Mouse (Mus musculus): ENCODE measurements around the gene Utrn. TPM values are rescaled to one million over a fixed set of nuclear protein-coding genes. Genes with fewer than 3 reads are reported as not detected.

The Utrn gene
- polyA plus RNA-seq, 1 experiment: 104 TPM

DNA sequence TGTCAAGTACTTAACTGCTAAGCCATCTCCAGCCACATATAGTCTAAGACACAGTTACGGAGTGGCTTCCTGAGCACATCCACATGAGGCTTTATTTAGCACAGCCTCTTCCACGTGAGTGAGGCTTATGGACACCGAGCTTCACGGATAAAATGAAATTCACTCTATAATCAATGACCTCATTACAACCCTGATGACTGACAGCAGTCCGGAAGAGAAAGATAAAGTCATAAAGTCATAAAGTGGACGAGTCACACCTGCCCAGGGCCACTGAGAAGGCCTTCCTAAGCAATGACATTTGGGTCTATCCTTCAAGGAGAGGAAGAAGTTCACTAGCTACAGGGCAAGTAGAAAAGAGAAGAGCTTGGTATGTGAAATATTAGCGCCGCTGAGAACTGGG lies 7.1 kb downstream of the Utrn start:
- peaks cover 18% of the 10 kb centered on the region for H3K4me1 ChIP-seq (ENCODE audit: control insufficient read depth, insufficient read depth, low read length)
- H3K4me3 ChIP-seq (ENCODE audit: insufficient read depth, low read length): no peak overlapping the region
- TF ChIP-seq CTCF (IDR thresholded peaks at IDR 0.05; ENCODE audit: borderline replicate concordance, insufficient read depth, low read length) (no peak), POLR2A (IDR thresholded peaks at IDR 0.05; ENCODE audit: low read depth, low read length) (no peak)
- H3K27ac ChIP-seq (ENCODE audit: insufficient read depth, low read length): no peak overlapping the region

- H3K4me3 ChIP-seq (ENCODE audit: insufficient read depth, low read length): no peak overlapping the region
- H3K27ac ChIP-seq (ENCODE audit: insufficient read depth, low read length): 0 out of 2 replicates have a peak overlapping the region, but pooled peaks have one; percentile 3
- H3K4me1 ChIP-seq (ENCODE audit: control insufficient read depth, insufficient read depth, low read length): peaks cover 18% of the 10 kb centered on the region
- TF ChIP-seq CTCF (IDR thresholded peaks at IDR 0.05; ENCODE audit: borderline replicate concordance, insufficient read depth, low read length) (no peak), POLR2A (IDR thresholded peaks at IDR 0.05; ENCODE audit: low read depth, low read length) (no peak)
Measured at GRCm38 (mm10) chr10:12861381-12861780, 7.8 kb downstream of the Utrn start.

- Histone ChIP-seq H3K4me3 (ENCODE audit: insufficient read depth, low read length) (no peak overlapping the region), H3K4me1 (ENCODE audit: control insufficient read depth, insufficient read depth, low read length) (peaks cover 18% of the 10 kb centered on the region), H3K27ac (ENCODE audit: insufficient read depth, low read length) (no peak overlapping the region)
- no peak for TF ChIP-seq CTCF (IDR thresholded peaks at IDR 0.05; ENCODE audit: borderline replicate concordance, insufficient read depth, low read length)
- TF ChIP-seq POLR2A (IDR thresholded peaks at IDR 0.05; ENCODE audit: low read depth, low read length): no peak
Measured at GRCm38 (mm10) chr10:12860765-12861164, 8.4 kb downstream of the Utrn start.

DNA sequence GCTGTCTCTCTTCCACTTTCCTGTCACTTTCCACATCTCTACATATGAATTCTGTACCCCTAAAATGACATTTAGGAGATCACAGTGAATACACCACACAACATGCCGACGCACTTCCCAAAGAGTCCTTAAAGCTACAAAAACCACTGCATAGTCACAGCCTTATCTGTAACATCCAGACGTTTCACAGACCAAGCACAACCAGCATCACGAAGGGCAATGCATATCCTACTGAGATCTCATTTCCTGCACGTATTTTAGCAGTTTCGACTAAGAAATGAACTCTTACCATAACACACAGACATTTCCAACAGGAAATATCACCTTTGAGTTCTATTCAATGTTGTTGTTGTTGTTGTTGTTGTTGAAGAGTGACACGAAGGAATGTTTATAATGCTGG lies 8.8 kb downstream of the Utrn start:
- Histone ChIP-seq H3K4me1 (ENCODE audit: control insufficient read depth, insufficient read depth, low read length) (peaks cover 17% of the 10 kb centered on the region), H3K27ac (ENCODE audit: insufficient read depth, low read length) (no peak overlapping the region), H3K4me3 (ENCODE audit: insufficient read depth, low read length) (no peak overlapping the region)
- TF ChIP-seq CTCF (IDR thresholded peaks at IDR 0.05; ENCODE audit: borderline replicate concordance, insufficient read depth, low read length): no peak
- no peak for TF ChIP-seq POLR2A (IDR thresholded peaks at IDR 0.05; ENCODE audit: low read depth, low read length)

DNA sequence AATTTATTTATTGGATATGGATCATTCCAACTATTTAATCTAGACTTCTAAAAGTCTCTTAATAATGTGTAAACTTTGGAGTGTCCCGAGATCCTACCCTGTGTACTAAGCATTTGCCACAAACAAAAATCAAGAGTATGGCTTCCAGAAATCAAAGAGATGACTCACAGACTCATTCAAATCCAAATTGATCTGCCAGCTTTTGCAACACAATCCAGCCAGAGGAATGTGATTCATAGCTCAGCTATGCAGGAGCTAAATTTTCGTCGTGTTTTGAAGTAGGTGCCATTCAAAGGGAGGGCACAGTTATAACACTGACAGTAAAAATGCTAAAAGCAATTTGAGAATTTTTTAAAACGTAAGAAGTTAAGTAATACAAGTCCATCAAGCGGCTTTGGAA lies 11.1 kb downstream of the Utrn start:
- H3K4me1 ChIP-seq (ENCODE audit: control insufficient read depth, insufficient read depth, low read length): peaks cover 15% of the 10 kb centered on the region
- TF ChIP-seq CTCF (IDR thresholded peaks at IDR 0.05; ENCODE audit: borderline replicate concordance, insufficient read depth, low read length) (no peak), POLR2A (IDR thresholded peaks at IDR 0.05; ENCODE audit: low read depth, low read length) (no peak)
- no peak overlapping the region for H3K27ac ChIP-seq (ENCODE audit: insufficient read depth, low read length)
- no peak overlapping the region for H3K4me3 ChIP-seq (ENCODE audit: insufficient read depth, low read length)

- H3K27ac ChIP-seq (ENCODE audit: insufficient read depth, low read length): no peak overlapping the region
- H3K4me3 ChIP-seq (ENCODE audit: insufficient read depth, low read length): no peak overlapping the region
- H3K4me1 ChIP-seq (ENCODE audit: control insufficient read depth, insufficient read depth, low read length): peaks cover 10% of the 10 kb centered on the region
- TF ChIP-seq CTCF (IDR thresholded peaks at IDR 0.05; ENCODE audit: borderline replicate concordance, insufficient read depth, low read length) (no peak), POLR2A (IDR thresholded peaks at IDR 0.05; ENCODE audit: low read depth, low read length) (no peak)
Measured at GRCm38 (mm10) chr10:12854298-12854697, 14.9 kb downstream of the Utrn start.

DNA sequence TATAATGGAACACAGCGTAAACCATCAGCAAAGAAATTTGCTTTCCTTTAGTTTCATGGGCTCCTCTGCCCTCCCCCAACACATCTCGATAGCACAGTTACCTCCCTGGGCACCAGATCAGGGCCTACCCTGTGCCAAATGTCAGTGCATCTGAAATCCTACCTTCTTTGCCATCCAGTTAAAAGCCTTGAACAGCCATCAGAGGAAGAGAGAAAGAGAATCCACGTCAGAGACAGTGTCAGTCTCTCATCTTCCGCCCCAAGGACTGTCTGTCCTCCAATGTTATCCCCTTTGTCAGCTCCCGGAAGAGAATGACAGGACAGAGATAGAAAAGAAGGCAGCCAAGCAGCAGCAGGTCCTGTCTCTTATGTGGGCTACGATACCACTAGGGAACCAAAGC lies 15.4 kb downstream of the Utrn start:
- no peak overlapping the region for H3K27ac ChIP-seq (ENCODE audit: insufficient read depth, low read length)
- peaks cover 10% of the 10 kb centered on the region for H3K4me1 ChIP-seq (ENCODE audit: control insufficient read depth, insufficient read depth, low read length)
- TF ChIP-seq POLR2A (IDR thresholded peaks at IDR 0.05; ENCODE audit: low read depth, low read length): no peak
- H3K4me3 ChIP-seq (ENCODE audit: insufficient read depth, low read length): no peak overlapping the region

DNA sequence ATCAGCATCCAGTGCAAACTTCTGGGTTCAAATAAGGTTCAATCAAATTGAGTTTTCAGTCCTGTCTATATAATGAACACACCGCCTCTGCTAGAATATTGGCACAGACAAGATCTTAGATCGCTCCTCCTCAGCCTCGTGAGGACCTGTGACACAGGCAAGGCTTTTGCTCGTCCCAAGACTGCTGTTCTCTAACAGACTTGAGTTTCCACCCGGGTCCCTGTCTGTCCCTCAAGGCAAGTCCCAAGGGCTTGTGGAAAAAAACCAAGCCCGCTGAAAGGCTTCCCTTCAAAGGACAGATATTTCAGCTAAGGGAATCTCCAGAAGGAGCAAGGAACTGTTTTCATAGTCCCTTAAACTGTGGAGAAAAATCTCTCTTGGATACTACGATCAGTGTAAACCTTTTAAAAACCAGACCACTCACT lies 16.0 kb downstream of the Utrn start:
- no peak overlapping the region for H3K27ac ChIP-seq (ENCODE audit: insufficient read depth, low read length)
- H3K4me3 ChIP-seq (ENCODE audit: insufficient read depth, low read length): no peak overlapping the region
- H3K4me1 ChIP-seq (ENCODE audit: control insufficient read depth, insufficient read depth, low read length): peaks cover 8% of the 10 kb centered on the region
- TF ChIP-seq CTCF (IDR thresholded peaks at IDR 0.05; ENCODE audit: borderline replicate concordance, insufficient read depth, low read length) (no peak), POLR2A (IDR thresholded peaks at IDR 0.05; ENCODE audit: low read depth, low read length) (no peak)

- no peak overlapping the region for H3K4me3 ChIP-seq (ENCODE audit: insufficient read depth, low read length)
- TF ChIP-seq POLR2A (IDR thresholded peaks at IDR 0.05; ENCODE audit: low read depth, low read length): no peak
- no peak for TF ChIP-seq CTCF (IDR thresholded peaks at IDR 0.05; ENCODE audit: borderline replicate concordance, insufficient read depth, low read length)
- no peak overlapping the region for H3K27ac ChIP-seq (ENCODE audit: insufficient read depth, low read length)
- H3K4me1 ChIP-seq (ENCODE audit: control insufficient read depth, insufficient read depth, low read length): peaks cover 6% of the 10 kb centered on the region; the same call in 1 of the 2 replicates
Measured at GRCm38 (mm10) chr10:12852416-12853195, 16.6 kb downstream of the Utrn start.

DNA sequence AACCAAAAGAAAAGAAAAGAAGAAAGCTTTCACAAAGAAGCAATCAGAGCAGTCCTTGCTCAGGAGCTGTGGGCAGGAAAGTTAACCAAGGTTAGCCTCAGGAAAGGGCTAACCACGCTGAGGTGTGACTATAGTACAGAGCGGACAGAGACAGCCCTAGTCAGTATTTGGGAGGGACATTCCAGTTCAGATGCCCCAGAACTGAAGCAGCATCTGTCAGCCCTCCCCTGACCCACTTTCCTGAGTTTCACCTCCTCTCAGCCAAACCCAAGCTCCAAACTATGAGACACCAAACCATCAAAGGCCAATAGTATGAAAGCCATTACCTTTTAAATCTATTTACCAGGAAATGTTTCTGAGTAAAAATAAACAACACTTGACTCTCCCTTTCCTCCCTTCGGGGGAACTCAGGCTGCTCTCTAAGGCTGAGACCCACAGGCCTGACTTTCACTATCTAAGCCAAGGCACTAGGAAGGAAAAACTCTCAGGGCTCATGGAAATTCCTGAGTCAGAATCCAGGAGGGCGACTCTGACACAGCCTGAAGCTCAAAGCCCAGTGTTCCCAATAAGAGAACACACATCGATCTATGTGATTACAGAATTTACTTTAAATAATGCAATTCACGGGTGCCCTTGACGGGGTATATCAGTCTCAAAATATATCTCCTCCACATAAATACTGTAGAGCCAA lies 18.2 kb downstream of the Utrn start:
- H3K4me1 ChIP-seq (ENCODE audit: control insufficient read depth, insufficient read depth, low read length): peaks cover 6% of the 10 kb centered on the region; the same call in 1 of the 2 replicates
- no peak overlapping the region for H3K4me3 ChIP-seq (ENCODE audit: insufficient read depth, low read length)
- TF ChIP-seq POLR2A (IDR thresholded peaks at IDR 0.05; ENCODE audit: low read depth, low read length) (no peak), CTCF (IDR thresholded peaks at IDR 0.05; ENCODE audit: borderline replicate concordance, insufficient read depth, low read length) (no peak)
- H3K27ac ChIP-seq (ENCODE audit: insufficient read depth, low read length): no peak overlapping the region
